Mouse (Mus musculus): ENCODE results near the gene Cntd1. TPM values are rescaled to one million over a fixed set of nuclear protein-coding genes. Genes with fewer than 3 reads are reported as not detected.
"Not testable (repeated sequence)": the region's sequence is repeated elsewhere in the genome, so short reads cannot be mapped to it uniquely, and the experiment has no call there.

Cntd1 gene
- polyA plus RNA-seq, 1 experiment from 2014 or later: 0.89 TPM

DNA sequence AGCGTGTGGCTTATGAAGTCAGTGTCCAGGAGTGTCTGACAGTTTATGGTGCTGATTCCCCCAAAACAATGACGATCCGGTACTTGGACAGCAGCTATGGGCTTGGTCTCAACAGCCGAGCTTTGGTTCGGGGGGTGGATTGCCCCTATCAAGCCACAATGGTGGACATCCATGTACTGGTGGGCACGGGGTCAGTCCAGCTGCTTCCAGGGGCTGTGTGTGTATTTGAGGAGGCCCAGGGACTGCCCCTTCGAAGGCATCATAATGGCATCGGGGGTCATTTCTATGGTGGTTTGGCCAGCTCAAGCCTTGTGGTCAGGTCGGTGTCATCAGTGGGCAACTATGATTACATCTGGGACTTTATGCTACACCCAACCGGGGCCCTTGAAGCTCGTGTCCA is 47.3 kb downstream of the Cntd1 start:
- Histone ChIP-seq H3K4me2 (no peak overlapping the region), H3K4me1 (replicated peaks) (no peaks in the 10 kb centered on the region; the same call in 1 of the 2 replicates), H3K27me3 (no peaks in the 10 kb centered on the region), H3K4me3 (no peak overlapping the region), H3K36me3 (peaks cover 51% of the 10 kb centered on the region), H3K9me3 (no peaks in the 10 kb centered on the region), H3K9ac (no peak overlapping the region), H3K27ac (replicated peaks) (no peak overlapping the region)
- 85% methylated on average over 11 of the region's 11 CpGs for WGBS
- no peak for ATAC-seq (ENCODE audit: low read depth)

DNA sequence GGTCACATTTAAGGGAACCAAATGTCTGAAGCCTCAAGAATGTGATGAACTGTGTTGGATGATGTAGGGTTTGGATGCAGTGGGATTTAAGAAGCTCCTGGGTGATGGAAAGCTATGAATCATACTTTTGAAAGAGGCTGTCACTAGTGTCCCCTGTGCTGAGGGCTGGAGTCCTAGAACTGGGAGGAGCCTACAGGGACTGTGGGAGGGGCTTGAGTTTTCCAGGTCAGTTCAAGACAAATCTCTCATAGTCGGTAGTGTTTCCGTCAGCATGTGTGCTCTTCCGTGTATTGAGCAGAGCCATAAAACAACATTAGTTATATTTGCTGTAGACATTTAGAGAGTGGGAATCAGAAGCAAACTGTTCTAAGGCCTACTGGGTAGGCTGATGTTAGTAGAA is 48.5 kb downstream of the Cntd1 start:
- Histone ChIP-seq H3K9me3 (no peaks in the 10 kb centered on the region), H3K27ac (replicated peaks) (no peak overlapping the region), H3K36me3 (peaks cover 39% of the 10 kb centered on the region), H3K27me3 (no peaks in the 10 kb centered on the region), H3K4me3 (no peak overlapping the region), H3K4me1 (replicated peaks) (no peaks in the 10 kb centered on the region; the same call in 1 of the 2 replicates), H3K9ac (no peak overlapping the region), H3K4me2 (no peak overlapping the region)
- WGBS: 56% methylated on average over 3 of the region's 3 CpGs
- ATAC-seq (ENCODE audit: low read depth): no peak

DNA sequence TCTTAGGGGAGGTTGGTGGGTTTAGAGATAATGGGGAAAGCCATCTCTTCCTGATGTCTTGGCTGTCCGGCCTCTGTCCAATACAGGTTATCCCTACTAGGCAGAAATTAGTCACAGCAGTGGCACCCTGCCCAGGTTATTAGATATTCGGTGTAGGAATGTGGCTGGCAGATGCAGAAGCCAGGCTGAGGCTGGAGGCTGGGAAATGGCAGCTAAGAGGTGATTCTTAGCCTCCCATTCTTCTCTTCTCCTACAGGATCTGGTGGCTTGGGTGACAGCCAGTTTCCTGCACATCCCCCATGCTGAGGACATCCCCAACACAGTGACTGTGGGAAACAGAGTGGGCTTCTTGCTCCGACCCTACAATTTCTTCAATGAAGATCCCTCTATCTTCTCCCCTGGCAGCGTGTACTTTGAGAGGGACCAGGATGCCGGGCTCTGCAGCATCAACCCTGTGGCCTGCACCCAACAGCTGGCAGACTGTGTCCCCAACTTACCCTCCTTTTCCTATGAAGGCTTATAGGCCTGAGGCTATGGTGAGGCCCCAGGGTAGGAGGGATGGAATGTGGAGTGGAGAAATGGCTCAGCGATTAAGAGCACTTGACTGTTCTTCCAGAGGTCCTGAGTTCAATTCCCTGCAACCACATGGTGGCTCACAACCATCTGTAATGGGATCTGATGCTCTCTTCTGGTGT is 50.3 kb downstream of the Cntd1 start:
- Histone ChIP-seq H3K4me1 (replicated peaks) (no peaks in the 10 kb centered on the region; the same call in 1 of the 2 replicates), H3K27ac (replicated peaks) (no peak overlapping the region), H3K36me3 (peaks cover 22% of the 10 kb centered on the region), H3K4me3 (no peak overlapping the region), H3K27me3 (no peaks in the 10 kb centered on the region), H3K9ac (no peak overlapping the region; the same call in 1 of the 2 replicates), H3K4me2 (no peak overlapping the region), H3K9me3 (no peaks in the 10 kb centered on the region)
- ATAC-seq (ENCODE audit: low read depth): no peak
- 86% methylated on average over 6 of the region's 6 CpGs for WGBS

DNA sequence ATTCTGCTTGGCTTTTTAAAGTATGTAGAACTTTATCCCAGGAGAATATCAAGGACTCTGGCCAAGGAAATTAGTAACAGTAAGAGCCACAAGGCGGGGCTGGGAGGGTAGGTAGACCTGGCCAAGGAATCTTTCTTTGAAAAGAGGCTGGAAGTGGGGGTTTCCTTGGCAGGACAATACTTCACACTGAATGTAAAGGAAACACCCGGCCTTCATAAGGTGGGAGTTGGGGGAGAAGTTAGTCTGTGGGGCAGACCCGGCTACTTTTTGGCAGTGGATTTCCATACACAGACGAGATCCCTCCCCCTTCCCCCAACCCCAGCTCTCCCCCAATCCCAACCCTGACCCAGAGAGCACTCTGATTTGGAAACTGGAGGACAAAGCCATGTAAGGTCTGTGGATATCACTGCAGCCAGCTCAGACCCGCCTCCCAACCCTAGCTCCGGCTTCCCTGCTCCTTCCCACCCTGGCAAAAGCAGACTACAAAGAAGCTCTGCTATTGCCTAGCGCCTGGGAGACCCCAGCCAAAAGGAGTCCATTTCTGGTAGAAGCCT is 51.6 kb downstream of the Cntd1 start, which contains the start of gene Aoc3:
TSS of gene Aoc3 (plus strand) at position 235 of the 554 bp plus-strand sequence.
- no peak for ATAC-seq (ENCODE audit: low read depth)
- Histone ChIP-seq H3K36me3 (peaks cover 9% of the 10 kb centered on the region), H3K27me3 (no peaks in the 10 kb centered on the region), H3K9me3 (no peaks in the 10 kb centered on the region), H3K9ac (no peak within 1 kb of the TSS), H3K4me3 (no peak within 1 kb of the TSS), H3K27ac (replicated peaks) (no peak within 1 kb of the TSS), H3K4me1 (replicated peaks) (peaks cover 3% of the 10 kb centered on the region), H3K4me2 (no peak within 1 kb of the TSS)
- WGBS: 78% methylated on average over 7 of the region's 7 CpGs

DNA sequence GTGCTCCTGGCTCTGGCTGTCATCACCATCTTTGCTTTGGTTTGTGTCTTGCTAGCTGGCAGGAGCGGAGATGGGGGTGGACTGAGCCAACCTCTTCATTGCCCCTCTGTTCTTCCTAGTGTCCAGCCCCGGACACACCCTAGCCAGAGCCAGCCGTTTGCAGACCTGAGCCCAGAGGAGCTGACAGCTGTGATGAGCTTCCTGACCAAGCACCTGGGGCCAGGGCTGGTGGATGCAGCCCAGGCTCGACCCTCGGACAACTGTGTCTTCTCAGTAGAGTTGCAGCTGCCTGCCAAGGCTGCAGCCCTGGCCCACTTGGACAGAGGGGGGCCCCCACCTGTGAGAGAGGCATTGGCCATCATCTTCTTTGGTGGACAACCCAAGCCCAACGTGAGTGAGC is 52.1 kb downstream of the Cntd1 start:
- not testable (repeated sequence) for H3K9me3 ChIP-seq; H3K4me1 ChIP-seq (replicated peaks); H3K27me3 ChIP-seq; H3K9ac ChIP-seq; H3K4me2 ChIP-seq; H3K36me3 ChIP-seq; H3K4me3 ChIP-seq; H3K27ac ChIP-seq (replicated peaks); ATAC-seq (ENCODE audit: low read depth)
- WGBS: 87% methylated on average over 6 of the region's 6 CpGs

DNA sequence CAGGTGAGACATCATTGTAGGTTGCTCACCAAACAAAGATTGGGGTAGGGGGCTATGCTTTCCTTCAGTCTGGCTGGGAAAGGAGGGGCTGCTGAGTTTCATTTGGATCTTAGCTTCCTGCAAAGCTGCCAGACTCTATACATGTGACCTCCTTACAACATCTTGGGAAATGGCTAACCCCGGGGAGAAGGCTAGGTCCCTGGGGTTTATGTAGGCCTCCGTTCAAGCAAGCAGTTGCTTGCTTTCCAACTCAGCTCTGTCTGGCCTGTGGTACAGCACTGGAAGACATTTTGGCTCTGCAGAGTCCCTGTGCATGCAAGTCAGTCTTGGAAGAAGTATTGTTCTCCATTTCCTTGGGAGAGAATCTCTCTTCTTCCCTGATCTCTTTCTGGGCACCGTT is 53.7 kb downstream of the Cntd1 start:
- Histone ChIP-seq H3K9me3 (no peaks in the 10 kb centered on the region), H3K4me2 (no peak overlapping the region), H3K9ac (no peak overlapping the region), H3K4me1 (replicated peaks) (peaks cover 9% of the 10 kb centered on the region), H3K4me3 (no peak overlapping the region), H3K27ac (replicated peaks) (no peak overlapping the region), H3K36me3 (no peaks in the 10 kb centered on the region), H3K27me3 (no peaks in the 10 kb centered on the region)
- no peak for ATAC-seq (ENCODE audit: low read depth)
- WGBS: 80% methylated on average over 3 of the region's 3 CpGs

DNA sequence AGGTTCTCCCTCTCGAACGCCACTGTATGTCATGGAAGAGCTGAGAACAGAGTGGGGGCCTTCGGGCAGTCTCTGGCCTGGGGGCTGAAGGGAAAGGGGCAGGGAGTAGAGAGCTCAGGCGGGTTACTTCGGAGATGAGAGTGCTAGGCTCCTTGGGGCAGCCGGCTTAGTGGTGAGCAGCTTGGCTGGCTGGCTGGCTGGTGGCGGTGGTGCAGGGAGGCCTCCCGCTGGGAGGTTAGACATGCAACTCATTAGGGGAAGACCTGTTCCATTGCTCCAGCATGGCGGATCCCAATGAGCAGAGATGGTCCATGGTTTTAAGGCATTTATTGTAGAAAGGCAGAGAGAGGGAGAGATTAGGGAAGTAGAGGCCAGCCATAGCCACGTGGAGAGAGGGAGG is 55.2 kb downstream of the Cntd1 start:
- H3K9me3 ChIP-seq: no peaks in the 10 kb centered on the region
- WGBS: 32% methylated on average over 10 of the region's 10 CpGs
- no peak overlapping the region for H3K4me2 ChIP-seq
- peaks cover 24% of the 10 kb centered on the region for H3K4me1 ChIP-seq (replicated peaks)
- ATAC-seq (ENCODE audit: low read depth): no peak
- H3K9ac ChIP-seq: no peak overlapping the region
- H3K4me3 ChIP-seq: no peak overlapping the region
- H3K27me3 ChIP-seq: no peaks in the 10 kb centered on the region
- no peak overlapping the region for H3K27ac ChIP-seq (replicated peaks)
- H3K36me3 ChIP-seq: no peaks in the 10 kb centered on the region

DNA sequence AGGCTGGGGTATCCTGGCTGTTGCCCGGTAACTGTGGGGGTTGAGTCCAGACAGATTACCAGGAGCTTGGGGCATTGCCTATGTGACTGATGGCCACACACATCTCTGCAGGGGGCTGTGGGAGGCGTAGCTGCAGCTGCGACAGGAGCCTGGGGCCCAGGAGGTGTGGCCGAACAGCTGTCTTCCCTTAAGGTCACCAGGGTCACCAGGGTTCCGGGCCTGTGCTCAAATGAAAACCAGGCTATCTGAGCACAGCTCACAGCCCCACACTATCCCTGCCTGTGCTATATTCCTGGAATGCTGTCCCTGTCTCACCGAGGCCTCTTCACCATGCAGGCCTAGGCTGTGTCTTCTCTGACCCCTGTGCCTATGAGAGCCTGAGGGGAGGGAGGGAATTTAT is 55.7 kb downstream of the Cntd1 start:
- 3% methylated on average over 6 of the region's 6 CpGs for WGBS
- no peaks in the 10 kb centered on the region for H3K27me3 ChIP-seq

DNA sequence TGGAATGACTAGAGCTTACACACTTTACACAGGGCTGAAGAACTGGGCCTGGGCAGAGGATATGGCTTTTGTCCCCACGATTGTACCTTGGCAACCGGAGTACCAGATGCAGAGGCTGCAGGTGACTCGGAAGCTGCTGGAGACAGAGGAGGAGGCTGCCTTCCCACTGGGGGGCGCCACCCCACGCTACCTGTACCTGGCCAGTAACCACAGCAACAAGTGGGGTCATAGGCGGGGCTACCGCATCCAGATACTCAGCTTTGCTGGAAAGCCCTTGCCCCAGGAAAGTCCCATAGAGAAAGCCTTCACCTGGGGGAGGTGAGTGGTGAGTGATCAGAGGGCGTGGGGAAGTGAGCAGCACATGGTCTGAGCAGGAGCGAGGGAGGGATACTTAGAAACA is 56.9 kb downstream of the Cntd1 start:
- no peak for ATAC-seq (ENCODE audit: low read depth)
- no peaks in the 10 kb centered on the region for H3K9me3 ChIP-seq
- no peak overlapping the region for H3K4me3 ChIP-seq
- H3K27ac ChIP-seq (replicated peaks): no peak overlapping the region
- no peak overlapping the region for H3K9ac ChIP-seq
- H3K36me3 ChIP-seq: no peaks in the 10 kb centered on the region
- H3K4me1 ChIP-seq (replicated peaks): peaks cover 24% of the 10 kb centered on the region
- no peak overlapping the region for H3K4me2 ChIP-seq
- 85% methylated on average over 9 of the region's 9 CpGs for WGBS
- H3K27me3 ChIP-seq: no peaks in the 10 kb centered on the region

More for the DNA sequence above, 55.7 kb downstream of the Cntd1 start:
- H3K36me3 ChIP-seq: no peaks in the 10 kb centered on the region
- no peak overlapping the region for H3K27ac ChIP-seq (replicated peaks)
- H3K4me1 ChIP-seq (replicated peaks): peaks cover 24% of the 10 kb centered on the region
- H3K4me3 ChIP-seq: no peak overlapping the region
- H3K9me3 ChIP-seq: no peaks in the 10 kb centered on the region
- ATAC-seq (ENCODE audit: low read depth): no peak
- no peak overlapping the region for H3K4me2 ChIP-seq
- no peak overlapping the region for H3K9ac ChIP-seq

DNA sequence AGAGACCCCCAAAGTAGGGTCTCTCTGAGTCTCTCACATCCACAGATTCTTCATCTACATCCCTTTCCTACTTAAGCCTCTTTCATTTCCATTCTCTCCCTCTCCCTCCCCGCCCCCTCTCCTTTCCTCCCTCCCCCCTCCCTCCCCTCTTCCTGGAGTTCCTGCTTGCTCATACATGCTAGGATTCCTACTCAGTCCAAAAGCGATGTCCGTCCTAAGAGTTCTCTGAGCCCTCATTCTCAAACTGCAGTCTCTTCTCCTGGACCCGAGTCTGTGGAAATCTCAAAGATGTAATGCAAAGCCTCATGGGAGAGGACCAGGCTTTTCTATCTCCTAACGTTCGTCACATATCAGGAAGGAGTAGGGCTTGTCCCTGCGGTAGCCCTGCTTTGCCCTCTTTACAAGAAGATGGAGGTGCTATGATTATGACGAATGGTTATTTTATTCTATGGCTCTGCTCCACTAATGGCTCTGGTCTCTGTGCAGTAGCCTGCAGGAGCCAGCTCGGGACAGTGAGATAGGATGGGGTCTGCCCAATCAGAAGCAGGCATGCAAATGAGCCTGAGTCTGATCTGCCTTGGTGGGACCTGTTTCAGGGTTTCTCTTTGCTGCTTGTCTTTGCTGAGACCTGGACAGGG is 59.4 kb downstream of the Cntd1 start:
- peak; percentile 94 for ATAC-seq (ENCODE audit: low read depth)
- Histone ChIP-seq H3K27me3 (no peaks in the 10 kb centered on the region), H3K27ac (replicated peaks) (peak overlapping the region; percentile 70), H3K4me1 (replicated peaks) (peaks cover 24% of the 10 kb centered on the region), H3K4me3 (peak overlapping the region; percentile 39), H3K9me3 (no peaks in the 10 kb centered on the region), H3K4me2 (peak overlapping the region; percentile 63), H3K36me3 (no peaks in the 10 kb centered on the region), H3K9ac (peak overlapping the region; percentile 64)
- WGBS: 0% methylated on average over 9 of the region's 9 CpGs

Data from neural tube, embryonic 13.5 days (tissue).